22 mouse cellular contexts compared by ENCODE assay signal in the genomic region with DNA sequence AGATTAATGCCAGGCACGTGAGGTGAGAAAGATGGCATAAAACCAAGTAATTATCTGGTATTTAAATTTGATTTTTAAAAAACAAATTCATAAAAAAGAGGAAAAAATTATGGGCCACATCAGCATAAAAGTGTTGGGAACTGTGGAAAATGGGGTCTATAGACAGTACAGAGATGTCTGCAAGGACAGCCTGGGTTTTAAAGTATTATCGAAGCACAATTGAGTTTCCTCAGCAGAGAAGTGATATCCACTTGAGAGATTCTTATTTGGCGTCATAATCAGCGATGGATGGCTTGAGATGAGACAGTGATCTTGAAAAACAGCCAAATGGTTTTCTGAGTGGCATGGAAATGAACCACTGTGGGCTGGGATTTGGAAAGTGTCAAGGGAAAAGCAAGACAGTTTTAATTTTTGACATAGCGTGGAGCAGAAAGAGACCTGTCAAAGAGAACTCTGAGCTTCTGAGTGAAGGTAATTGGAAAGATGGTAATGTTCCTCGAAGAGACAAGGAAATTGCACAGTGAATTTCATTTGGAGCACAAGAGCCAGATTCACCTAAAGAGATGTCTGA.
DNase-seq lines count a peak whose midpoint lies in the region; ATAC-seq and TF ChIP-seq lines count a peak whose summit lies in the region.
"Had no signal": no experiment of that assay in that cellular context is flagged by ENCODE, and none has a peak within 500 bp of the region (broad histone marks: within the 10 kb centered on the region; RNA-seq: fewer than 3 reads in every experiment).

No protein-coding gene starts in this region.

- H3K4me1 ChIP-seq in forebrain, embryonic 13.5 days = no peaks in the 10 kb centered on the region
- H3K4me1 ChIP-seq in forebrain, embryonic 15.5 days = no peaks in the 10 kb centered on the region
- no peaks in the 10 kb centered on the region for H3K4me1 ChIP-seq in hindbrain, embryonic 16.5 days (ENCODE audit: control insufficient read depth, insufficient read depth, low read depth, low read length)
- H3K4me1 ChIP-seq in hindbrain, embryonic 12.5 days = no peaks in the 10 kb centered on the region
- H3K4me1 ChIP-seq in midbrain, postnatal 0 days (ENCODE audit: insufficient read depth, low read length) = no peaks in the 10 kb centered on the region
- H3K4me1 ChIP-seq in midbrain, embryonic 13.5 days (replicated peaks) = no peaks in the 10 kb centered on the region
- H3K4me1 ChIP-seq: embryonic facial prominence, embryonic 15.5 days; heart, embryonic 12.5 days; hindbrain, embryonic 13.5 days had no signal

- H3K27ac ChIP-seq in forebrain, embryonic 13.5 days = no peak overlapping the region
- no peak overlapping the region for H3K27ac ChIP-seq in forebrain, embryonic 15.5 days (replicated peaks)
- no peak overlapping the region for H3K27ac ChIP-seq in hindbrain, embryonic 16.5 days (ENCODE audit: low read depth, low read length)
- H3K27ac ChIP-seq in hindbrain, embryonic 12.5 days = no peak overlapping the region
- H3K27ac ChIP-seq in midbrain, postnatal 0 days (ENCODE audit: low read depth, low read length) = no peak overlapping the region
- H3K27ac ChIP-seq in midbrain, embryonic 13.5 days = no peak overlapping the region
- H3K27ac ChIP-seq: embryonic facial prominence, embryonic 15.5 days; gastrocnemius, adult 2 months; hindbrain, embryonic 13.5 days had no signal

- DNase-seq in midbrain, postnatal 0 days (ENCODE audit: low spot score) = peak; percentile 61
- no peak for DNase-seq in heart, postnatal 14 days
- DNase-seq: adrenal gland, postnatal 10 days; cerebellum, adult 18-20 months; cerebellum, postnatal 14 days; embryo, embryonic 11 days; gastrocnemius, adult 2 months; gastrocnemius, postnatal 25 days; heart, postnatal 4 days; kidney, adult 8-10 months had no signal

- H3K9me3 ChIP-seq in forebrain, embryonic 13.5 days (replicated peaks) = no peaks in the 10 kb centered on the region
- no peaks in the 10 kb centered on the region for H3K9me3 ChIP-seq in forebrain, embryonic 15.5 days
- H3K9me3 ChIP-seq in hindbrain, embryonic 16.5 days (ENCODE audit: control insufficient read depth, low read length) = no peaks in the 10 kb centered on the region
- no peaks in the 10 kb centered on the region for H3K9me3 ChIP-seq in hindbrain, embryonic 12.5 days (replicated peaks)
- H3K9me3 ChIP-seq in midbrain, postnatal 0 days (ENCODE audit: low read length) = no peaks in the 10 kb centered on the region
- no peaks in the 10 kb centered on the region for H3K9me3 ChIP-seq in midbrain, embryonic 13.5 days
- H3K9me3 ChIP-seq: embryonic facial prominence, embryonic 15.5 days; heart, embryonic 12.5 days; hindbrain, embryonic 13.5 days had no signal

- no peak overlapping the region for H3K4me2 ChIP-seq in forebrain, embryonic 13.5 days
- H3K4me2 ChIP-seq in forebrain, embryonic 15.5 days (replicated peaks) = no peak overlapping the region
- no peak overlapping the region for H3K4me2 ChIP-seq in hindbrain, embryonic 16.5 days (ENCODE audit: low read length)
- H3K4me2 ChIP-seq in hindbrain, embryonic 12.5 days (replicated peaks) = no peak overlapping the region
- H3K4me2 ChIP-seq in midbrain, postnatal 0 days (ENCODE audit: low read depth, low read length, poor library complexity, severe bottlenecking) = no peak overlapping the region
- no peak overlapping the region for H3K4me2 ChIP-seq in midbrain, embryonic 13.5 days (replicated peaks)
- H3K4me2 ChIP-seq: embryonic facial prominence, embryonic 15.5 days; heart, embryonic 12.5 days; hindbrain, embryonic 13.5 days had no signal

- intact Hi-C loops in heart, postnatal 14 days (cut with DNase I) = no loop called here

- WGBS in forebrain, embryonic 13.5 days = 87% methylated on average over 6 of the region's 6 CpGs
- 75% methylated on average over 6 of the region's 6 CpGs for WGBS in forebrain, embryonic 15.5 days
- WGBS in hindbrain, embryonic 16.5 days = 62% methylated on average over 6 of the region's 6 CpGs
- WGBS in hindbrain, embryonic 12.5 days = 86% methylated on average over 6 of the region's 6 CpGs
- WGBS in midbrain, postnatal 0 days = 71% methylated on average over 6 of the region's 6 CpGs
- WGBS in midbrain, embryonic 13.5 days = 72% methylated on average over 6 of the region's 6 CpGs

- no peak overlapping the region for H3K4me3 ChIP-seq in forebrain, embryonic 13.5 days
- H3K4me3 ChIP-seq in forebrain, embryonic 15.5 days = no peak overlapping the region
- no peak overlapping the region for H3K4me3 ChIP-seq in hindbrain, embryonic 16.5 days (ENCODE audit: low read length)
- H3K4me3 ChIP-seq in hindbrain, embryonic 12.5 days = no peak overlapping the region
- H3K4me3 ChIP-seq in midbrain, postnatal 0 days (ENCODE audit: low read depth, low read length) = no peak overlapping the region
- H3K4me3 ChIP-seq in midbrain, embryonic 13.5 days (replicated peaks) = no peak overlapping the region
- H3K4me3 ChIP-seq: embryonic facial prominence, embryonic 15.5 days; erythroblast, embryonic 14.5 days; gastrocnemius, adult 2 months; heart, embryonic 12.5 days; hindbrain, embryonic 13.5 days had no signal

- no peaks in the 10 kb centered on the region for H3K27me3 ChIP-seq in forebrain, embryonic 13.5 days
- H3K27me3 ChIP-seq in forebrain, embryonic 15.5 days = no peaks in the 10 kb centered on the region
- H3K27me3 ChIP-seq in hindbrain, embryonic 16.5 days (replicated peaks; ENCODE audit: control insufficient read depth, insufficient read depth, low read length) = no peaks in the 10 kb centered on the region
- no peaks in the 10 kb centered on the region for H3K27me3 ChIP-seq in hindbrain, embryonic 12.5 days
- H3K27me3 ChIP-seq in midbrain, postnatal 0 days (ENCODE audit: insufficient read depth, low read length) = no peaks in the 10 kb centered on the region
- H3K27me3 ChIP-seq in midbrain, embryonic 13.5 days = no peaks in the 10 kb centered on the region
- H3K27me3 ChIP-seq: CH12.LX; embryonic facial prominence, embryonic 15.5 days; heart, embryonic 12.5 days; hindbrain, embryonic 13.5 days had no signal

- H3K9ac ChIP-seq in forebrain, embryonic 13.5 days = no peak overlapping the region
- H3K9ac ChIP-seq in forebrain, embryonic 15.5 days (replicated peaks) = no peak overlapping the region
- H3K9ac ChIP-seq in hindbrain, embryonic 16.5 days (ENCODE audit: low read depth, low read length) = no peak overlapping the region
- H3K9ac ChIP-seq in hindbrain, embryonic 12.5 days = no peak overlapping the region
- H3K9ac ChIP-seq in midbrain, postnatal 0 days (replicated peaks; ENCODE audit: low read length, poor library complexity, severe bottlenecking) = no peak overlapping the region
- no peak overlapping the region for H3K9ac ChIP-seq in midbrain, embryonic 13.5 days (replicated peaks)
- H3K9ac ChIP-seq: embryonic facial prominence, embryonic 15.5 days; heart, embryonic 12.5 days; hindbrain, embryonic 13.5 days had no signal

- no peaks in the 10 kb centered on the region for H3K36me3 ChIP-seq in forebrain, embryonic 13.5 days (ENCODE audit: poor library complexity, severe bottlenecking)
- no peaks in the 10 kb centered on the region for H3K36me3 ChIP-seq in forebrain, embryonic 15.5 days
- H3K36me3 ChIP-seq in hindbrain, embryonic 16.5 days (ENCODE audit: control insufficient read depth, insufficient read depth, low read length) = no peaks in the 10 kb centered on the region
- no peaks in the 10 kb centered on the region for H3K36me3 ChIP-seq in hindbrain, embryonic 12.5 days
- no peaks in the 10 kb centered on the region for H3K36me3 ChIP-seq in midbrain, postnatal 0 days (ENCODE audit: insufficient read depth, low read length)
- H3K36me3 ChIP-seq in midbrain, embryonic 13.5 days = no peaks in the 10 kb centered on the region
- H3K36me3 ChIP-seq: embryonic facial prominence, embryonic 15.5 days; heart, embryonic 12.5 days; hindbrain, embryonic 13.5 days had no signal

- no peak for TF ChIP-seq CTCF in midbrain, postnatal 0 days (IDR thresholded peaks at IDR 0.05)

- ATAC-seq in forebrain, embryonic 13.5 days = peak; percentile 65; the same call in 1 of the 2 replicates
- ATAC-seq in forebrain, embryonic 15.5 days (replicated peaks) = no peak
- ATAC-seq in hindbrain, embryonic 16.5 days = peak; percentile 48; the same call in 1 of the 2 replicates
- ATAC-seq in hindbrain, embryonic 12.5 days (ENCODE audit: low FRiP score) = no peak
- no peak for ATAC-seq in midbrain, postnatal 0 days (ENCODE audit: low FRiP score)
- no peak for ATAC-seq in midbrain, embryonic 13.5 days
- ATAC-seq: inflammation-experienced regulatory T-cells, adult 6 months; intestine, postnatal 0 days had no signal

Comparison
In these comparisons a context has a peak if more than half of its experiments do, and no peak if none do; other contexts are left out.
1. ATAC-seq: peak in forebrain, embryonic 13.5 days (single experiment) and hindbrain, embryonic 16.5 days (single experiment); none in forebrain, embryonic 15.5 days (single experiment), hindbrain, embryonic 12.5 days (single experiment), midbrain, postnatal 0 days (single experiment) and midbrain, embryonic 13.5 days (single experiment).